Mouse (Mus musculus): ENCODE results near the gene Rock2. TPM values are rescaled to one million over a fixed set of nuclear protein-coding genes. Genes with fewer than 3 reads are reported as not detected.

Rock2 gene
- polyA plus RNA-seq, 1 experiment from 2014 or later, result 16.1 TPM

- H3K27me3 ChIP-seq (replicated peaks), result no peaks in the 10 kb centered on the region
Observed at GRCm38 (mm10) chr12:16903949-16904635, 9.4 kb downstream of the Rock2 start.

GRCm38 (mm10) chr12:16907282-16907846 lies 12.7 kb downstream of the Rock2 start:
- ATAC-seq (ENCODE audit: extremely low read depth, insufficient number of reproducible peaks, low FRiP score, low TSS enrichment), result no peak
- no peak overlapping the region for H3K4me3 ChIP-seq
- H3K4me1 ChIP-seq, result peaks cover 29% of the 10 kb centered on the region
- H3K9me3 ChIP-seq, result no peaks in the 10 kb centered on the region
- no peaks in the 10 kb centered on the region for H3K27me3 ChIP-seq (replicated peaks)
- no peak overlapping the region for H3K4me2 ChIP-seq
- no peak overlapping the region for H3K9ac ChIP-seq
- no peaks in the 10 kb centered on the region for H3K36me3 ChIP-seq
- 75% methylated on average over 1 of the region's 1 CpGs for WGBS
- H3K27ac ChIP-seq (replicated peaks), result no peak overlapping the region

More at GRCm38 (mm10) chr12:16903949-16904635, 9.4 kb downstream of the Rock2 start:
- H3K27ac ChIP-seq (replicated peaks), result peak overlapping the region; percentile 39; the same call in 1 of the 2 replicates
- no peaks in the 10 kb centered on the region for H3K9me3 ChIP-seq
- 37% methylated on average over 2 of the region's 2 CpGs for WGBS
- H3K4me3 ChIP-seq, result no peak overlapping the region
- H3K4me1 ChIP-seq, result peaks cover 29% of the 10 kb centered on the region
- H3K36me3 ChIP-seq, result no peaks in the 10 kb centered on the region
- H3K9ac ChIP-seq, result no peak overlapping the region
- no peak for ATAC-seq (ENCODE audit: extremely low read depth, insufficient number of reproducible peaks, low FRiP score, low TSS enrichment)
- H3K4me2 ChIP-seq, result no peak overlapping the region

- 85% methylated on average over 1 of the region's 1 CpGs for WGBS
- ATAC-seq (ENCODE audit: extremely low read depth, insufficient number of reproducible peaks, low FRiP score, low TSS enrichment), result no peak
- Histone ChIP-seq H3K9me3 (no peaks in the 10 kb centered on the region), H3K27ac (replicated peaks) (no peak overlapping the region), H3K36me3 (no peaks in the 10 kb centered on the region), H3K4me1 (peaks cover 34% of the 10 kb centered on the region), H3K9ac (no peak overlapping the region), H3K4me3 (no peak overlapping the region), H3K4me2 (no peak overlapping the region), H3K27me3 (replicated peaks) (no peaks in the 10 kb centered on the region)
Observed at GRCm38 (mm10) chr12:16907953-16908648, 13.4 kb downstream of the Rock2 start.

GRCm38 (mm10) chr12:16911524-16911923 lies 16.8 kb downstream of the Rock2 start:
- ATAC-seq (ENCODE audit: extremely low read depth, insufficient number of reproducible peaks, low FRiP score, low TSS enrichment), result no peak
- Histone ChIP-seq H3K9me3 (no peaks in the 10 kb centered on the region), H3K4me3 (no peak overlapping the region), H3K27me3 (replicated peaks) (no peaks in the 10 kb centered on the region), H3K9ac (no peak overlapping the region), H3K27ac (replicated peaks) (no peak overlapping the region), H3K4me1 (peaks cover 31% of the 10 kb centered on the region), H3K4me2 (no peak overlapping the region), H3K36me3 (no peaks in the 10 kb centered on the region)
- 45% methylated on average over 3 of the region's 3 CpGs for WGBS

GRCm38 (mm10) chr12:16912600-16912999 lies 17.9 kb downstream of the Rock2 start:
- peaks cover 37% of the 10 kb centered on the region for H3K4me1 ChIP-seq
- H3K4me3 ChIP-seq, result no peak overlapping the region
- H3K9ac ChIP-seq, result no peak overlapping the region
- H3K4me2 ChIP-seq, result no peak overlapping the region
- H3K27me3 ChIP-seq (replicated peaks), result no peaks in the 10 kb centered on the region
- H3K9me3 ChIP-seq, result no peaks in the 10 kb centered on the region
- no peak overlapping the region for H3K27ac ChIP-seq (replicated peaks)
- H3K36me3 ChIP-seq, result no peaks in the 10 kb centered on the region
- no peak for ATAC-seq (ENCODE audit: extremely low read depth, insufficient number of reproducible peaks, low FRiP score, low TSS enrichment)
- 88% methylated on average over 3 of the region's 3 CpGs for WGBS

- Histone ChIP-seq H3K4me2 (no peak overlapping the region), H3K36me3 (no peaks in the 10 kb centered on the region), H3K9me3 (no peaks in the 10 kb centered on the region), H3K27me3 (replicated peaks) (no peaks in the 10 kb centered on the region), H3K9ac (no peak overlapping the region), H3K4me3 (no peak overlapping the region), H3K4me1 (peaks cover 37% of the 10 kb centered on the region), H3K27ac (replicated peaks) (peak overlapping the region; percentile 50; the same call in 1 of the 2 replicates)
- ATAC-seq (ENCODE audit: extremely low read depth, insufficient number of reproducible peaks, low FRiP score, low TSS enrichment), result no peak
Observed at GRCm38 (mm10) chr12:16920186-16920860, 25.6 kb downstream of the Rock2 start.

GRCm38 (mm10) chr12:16927889-16928288 lies 33.2 kb downstream of the Rock2 start:
- H3K27ac ChIP-seq (replicated peaks), result no peak overlapping the region
- no peak overlapping the region for H3K4me3 ChIP-seq
- H3K27me3 ChIP-seq (replicated peaks), result no peaks in the 10 kb centered on the region
- no peaks in the 10 kb centered on the region for H3K9me3 ChIP-seq
- no peak overlapping the region for H3K9ac ChIP-seq
- H3K36me3 ChIP-seq, result peaks cover 39% of the 10 kb centered on the region
- H3K4me2 ChIP-seq, result no peak overlapping the region
- no peak for ATAC-seq (ENCODE audit: extremely low read depth, insufficient number of reproducible peaks, low FRiP score, low TSS enrichment)
- 79% methylated on average over 2 of the region's 2 CpGs for WGBS
- H3K4me1 ChIP-seq, result 0 out of 2 replicates have a peak, but pooled peaks cover 9% of the 10 kb centered on the region

GRCm38 (mm10) chr12:16934423-16934822 lies 39.7 kb downstream of the Rock2 start:
- no peaks in the 10 kb centered on the region for H3K27me3 ChIP-seq (replicated peaks)
- no peak overlapping the region for H3K4me2 ChIP-seq
- H3K36me3 ChIP-seq, result peaks cover 52% of the 10 kb centered on the region
- H3K9ac ChIP-seq, result no peak overlapping the region
- H3K4me1 ChIP-seq, result no peaks in the 10 kb centered on the region
- WGBS, result 89% methylated on average over 1 of the region's 1 CpGs
- no peak overlapping the region for H3K27ac ChIP-seq (replicated peaks)
- no peak for ATAC-seq (ENCODE audit: extremely low read depth, insufficient number of reproducible peaks, low FRiP score, low TSS enrichment)
- no peak overlapping the region for H3K4me3 ChIP-seq
- H3K9me3 ChIP-seq, result no peaks in the 10 kb centered on the region

- Histone ChIP-seq H3K9me3 (no peaks in the 10 kb centered on the region), H3K4me3 (no peak overlapping the region), H3K36me3 (peaks cover 49% of the 10 kb centered on the region), H3K27me3 (replicated peaks) (no peaks in the 10 kb centered on the region), H3K4me2 (no peak overlapping the region), H3K9ac (no peak overlapping the region), H3K27ac (replicated peaks) (no peak overlapping the region), H3K4me1 (no peaks in the 10 kb centered on the region)
- WGBS, result 69% methylated on average over 3 of the region's 3 CpGs
- ATAC-seq (ENCODE audit: extremely low read depth, insufficient number of reproducible peaks, low FRiP score, low TSS enrichment), result no peak
Observed at GRCm38 (mm10) chr12:16941976-16942375, 47.3 kb downstream of the Rock2 start.

- Histone ChIP-seq H3K36me3 (peaks cover 61% of the 10 kb centered on the region), H3K9me3 (no peaks in the 10 kb centered on the region), H3K4me2 (no peak overlapping the region), H3K9ac (no peak overlapping the region), H3K27me3 (replicated peaks) (no peaks in the 10 kb centered on the region), H3K27ac (replicated peaks) (no peak overlapping the region), H3K4me1 (no peaks in the 10 kb centered on the region), H3K4me3 (no peak overlapping the region)
- WGBS, result 90% methylated on average over 6 of the region's 6 CpGs
- ATAC-seq (ENCODE audit: extremely low read depth, insufficient number of reproducible peaks, low FRiP score, low TSS enrichment), result no peak
Observed at GRCm38 (mm10) chr12:16948239-16948638, 53.5 kb downstream of the Rock2 start.

GRCm38 (mm10) chr12:16958851-16959250 lies 64.2 kb downstream of the Rock2 start:
- H3K9ac ChIP-seq, result no peak overlapping the region
- no peak for ATAC-seq (ENCODE audit: extremely low read depth, insufficient number of reproducible peaks, low FRiP score, low TSS enrichment)
- H3K9me3 ChIP-seq, result no peaks in the 10 kb centered on the region
- H3K27ac ChIP-seq (replicated peaks), result no peak overlapping the region
- no peak overlapping the region for H3K4me3 ChIP-seq
- no peak overlapping the region for H3K4me2 ChIP-seq
- no peaks in the 10 kb centered on the region for H3K27me3 ChIP-seq (replicated peaks)
- peaks cover 73% of the 10 kb centered on the region for H3K36me3 ChIP-seq
- WGBS, result 54% methylated on average over 1 of the region's 1 CpGs
- H3K4me1 ChIP-seq, result no peaks in the 10 kb centered on the region
